Mouse (Mus musculus) midbrain, postnatal 0 days (tissue): ENCODE data around the gene Ppp1cc. TPM values are rescaled to one million over a fixed set of nuclear protein-coding genes. Genes with fewer than 3 reads are reported as not detected.

Experiments used
- ATAC-seq: fragments of 200-750 bp; cut with Nextera tagmentation; 2 replicates; pipeline ENCODE4 v1.8.0; 2017; ENCODE audit warnings: moderate number of reproducible peaks, mild to moderate bottlenecking, moderate TSS enrichment, moderate library complexity; ENCODE audit not compliant: low FRiP score
- DNase-seq: peaks from one replicate; pipeline ENCODE4 v3.0.0-alpha.2; 2015; ENCODE audit warnings: low spot score
- H3K27ac ChIP-seq: fragments of 300-500 bp; sonication (generic); 2 replicates; pipeline ENCODE4 v1.5.1; 2014; ENCODE audit warnings: low read depth, mild to moderate bottlenecking, low read length, mixed read lengths
- H3K27me3 ChIP-seq: fragments of 300-500 bp; sonication (generic); 2 replicates; pipeline ENCODE4 v1.6.1; 2014; ENCODE audit warnings: low read length, control low read depth, mixed read lengths; ENCODE audit not compliant: insufficient read depth
- H3K36me3 ChIP-seq: fragments of 300-500 bp; sonication (generic); 2 replicates; pipeline ENCODE4 v1.6.1; 2014; ENCODE audit warnings: low read length, control low read depth, mixed read lengths; ENCODE audit not compliant: insufficient read depth
- H3K4me1 ChIP-seq: fragments of 300-500 bp; sonication (generic); 2 replicates; pipeline ENCODE4 v1.6.1; 2014; ENCODE audit warnings: mild to moderate bottlenecking, control low read depth, antibody characterized with exemption, low read length, mixed read lengths; ENCODE audit not compliant: insufficient read depth
- H3K4me2 ChIP-seq: fragments of 300-500 bp; sonication (generic); 2 replicates; pipeline ENCODE4 v1.6.1; 2014; ENCODE audit warnings: low read depth, mild to moderate bottlenecking, low read length, mixed read lengths; ENCODE audit not compliant: poor library complexity, severe bottlenecking
- H3K4me3 ChIP-seq: fragments of 300-500 bp; sonication (generic); 2 replicates; pipeline ENCODE4 v1.5.1; 2014; ENCODE audit warnings: low read depth, mild to moderate bottlenecking, low read length, moderate library complexity
- H3K9ac ChIP-seq: fragments of 300-500 bp; sonication (generic); replicated peaks from 2 replicates; pipeline ENCODE4 v1.6.1; 2014; ENCODE audit warnings: mild to moderate bottlenecking, low read length, moderate library complexity, mixed read lengths; ENCODE audit not compliant: poor library complexity, severe bottlenecking
- H3K9me3 ChIP-seq: fragments of 300-500 bp; sonication (generic); 2 replicates; pipeline ENCODE4 v1.6.1; 2016; ENCODE audit warnings: low read length, control low read depth
- CTCF ChIP-seq: IDR thresholded peaks from 2 replicates; pipeline ENCODE4 v1.5.1; 2016; ENCODE audit warnings: antibody characterized with exemption, mild to moderate bottlenecking
- WGBS: fragments of 180-500 bp; shearing (Covaris S2); extraction: QIAGEN DNeasy Blood & Tissue Kit; methylation state at CpG from one replicate; pipeline ENCODE4 v1.1.7; 2014; 5-methylcytosine and 5-hydroxymethylcytosine counted together
- polyA plus RNA-seq: library from polyadenylated mRNA; unstranded; fragments of >200 nt; fragmentation: Nextera tagmentation; extraction: Ambion mirVana; gene quantifications from 2 replicates; pipeline ENCODE4 v1.2.1, GENCODE M21; 2015
- total RNA-seq: library from RNA; depleted of rRNA; stranded (reverse); fragments of >200 nt; gene quantifications from 2 replicates; pipeline ENCODE4 v1.2.3, GENCODE M21; 2014

Ppp1cc gene
- total and polyA plus RNA-seq, 2 experiments from 2014 or later, result 164 to 206 TPM

DNA sequence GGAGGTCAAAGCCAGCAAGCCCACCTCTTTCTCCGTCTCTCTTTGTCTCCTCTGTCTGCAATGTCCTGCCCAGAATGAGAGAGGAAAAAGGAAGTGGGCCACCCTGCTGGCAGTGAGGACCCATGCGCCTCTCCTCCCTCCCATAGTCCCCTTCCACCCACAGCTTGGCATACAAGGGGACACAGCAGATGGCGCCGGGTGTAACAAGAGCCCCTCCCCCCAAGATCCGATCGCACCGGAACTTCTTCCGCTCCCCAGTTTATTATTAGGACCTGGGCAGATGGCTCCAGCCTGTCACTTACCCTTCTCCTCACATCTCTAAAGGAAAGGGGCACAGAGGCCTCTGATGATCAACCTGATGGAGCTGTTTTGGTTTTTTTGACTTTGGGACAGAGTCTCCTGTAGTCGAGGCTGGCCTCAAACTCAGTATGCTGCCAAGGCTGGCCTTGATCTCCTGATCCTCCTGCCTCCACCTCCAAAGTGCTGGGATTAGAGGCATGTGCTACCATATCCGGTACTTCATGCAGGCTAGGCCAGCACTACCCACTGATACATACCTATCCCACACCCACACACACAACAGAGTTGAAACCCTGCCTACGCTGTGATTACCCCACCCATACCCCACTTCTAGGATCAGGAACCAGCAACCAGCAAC, 27.6 kb upstream of the Ppp1cc start:
- Histone ChIP-seq H3K4me2 (no peak overlapping the region), H3K4me1 (no peaks in the 10 kb centered on the region), H3K4me3 (no peak overlapping the region), H3K27ac (no peak overlapping the region), H3K36me3 (no peaks in the 10 kb centered on the region), H3K9me3 (no peaks in the 10 kb centered on the region), H3K27me3 (no peaks in the 10 kb centered on the region; the same call in 1 of the 2 replicates), H3K9ac (no peak overlapping the region)
- no peak for TF ChIP-seq CTCF
- DNase-seq (no peak), ATAC-seq (no peak)
- WGBS, result 86% methylated on average over 11 of the region's 11 CpGs

DNA sequence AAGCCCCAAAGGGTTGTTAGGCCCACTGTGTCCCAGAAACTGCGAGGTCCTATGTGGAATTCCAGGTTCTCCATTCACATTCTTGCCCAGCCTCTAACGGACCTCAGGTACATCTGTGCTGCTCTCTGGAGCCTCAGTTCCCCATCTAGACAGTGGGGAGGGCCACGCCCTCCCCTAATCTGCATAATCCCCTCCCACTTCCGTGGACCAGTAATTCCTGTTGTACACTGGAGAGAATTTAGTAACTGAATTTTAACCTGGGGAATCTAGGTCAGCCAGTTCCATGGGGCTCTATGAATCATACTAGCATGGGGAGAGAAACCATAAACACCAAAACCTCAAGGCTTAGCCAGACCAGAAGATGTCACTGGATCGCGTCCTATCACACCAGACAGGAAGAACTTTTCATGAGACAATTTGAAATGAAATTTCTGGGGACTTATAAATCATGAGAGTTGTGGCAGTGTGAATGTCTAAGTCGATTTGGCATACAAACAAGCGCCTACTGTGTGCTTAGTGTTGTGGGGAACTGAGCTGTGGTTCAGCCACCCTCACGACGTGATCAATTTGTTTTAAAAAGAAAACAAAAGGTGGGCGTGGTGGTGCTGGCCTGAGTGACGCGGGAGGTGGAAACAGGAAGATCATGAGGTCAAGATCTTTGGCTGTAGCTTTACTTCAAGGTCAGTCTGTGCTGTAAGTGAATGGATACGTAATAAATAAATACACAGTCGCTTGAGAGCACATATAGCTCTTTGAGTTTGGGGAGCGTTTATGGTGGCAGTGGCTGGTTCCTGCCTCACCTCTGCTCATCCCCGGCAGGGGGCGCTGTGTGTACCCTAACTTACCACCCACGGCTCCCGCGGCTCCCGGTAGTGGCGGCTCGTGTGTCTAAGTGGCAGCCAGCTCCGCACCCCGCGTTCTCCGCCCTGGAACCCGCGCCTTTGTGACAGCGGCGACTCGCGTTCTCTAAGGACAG, 26.7 kb upstream of the Ppp1cc start:
- ATAC-seq, result no peak
- peak; percentile 82 for TF ChIP-seq CTCF
- WGBS, result 12% methylated on average over 34 of the region's 34 CpGs
- Histone ChIP-seq H3K27me3 (no peaks in the 10 kb centered on the region; the same call in 1 of the 2 replicates), H3K4me2 (peak overlapping the region; percentile 58), H3K36me3 (no peaks in the 10 kb centered on the region), H3K4me3 (peak overlapping the region; percentile 29), H3K9ac (no peak overlapping the region), H3K4me1 (no peaks in the 10 kb centered on the region), H3K9me3 (no peaks in the 10 kb centered on the region), H3K27ac (no peak overlapping the region)
- DNase-seq, result peak; percentile 77

DNA sequence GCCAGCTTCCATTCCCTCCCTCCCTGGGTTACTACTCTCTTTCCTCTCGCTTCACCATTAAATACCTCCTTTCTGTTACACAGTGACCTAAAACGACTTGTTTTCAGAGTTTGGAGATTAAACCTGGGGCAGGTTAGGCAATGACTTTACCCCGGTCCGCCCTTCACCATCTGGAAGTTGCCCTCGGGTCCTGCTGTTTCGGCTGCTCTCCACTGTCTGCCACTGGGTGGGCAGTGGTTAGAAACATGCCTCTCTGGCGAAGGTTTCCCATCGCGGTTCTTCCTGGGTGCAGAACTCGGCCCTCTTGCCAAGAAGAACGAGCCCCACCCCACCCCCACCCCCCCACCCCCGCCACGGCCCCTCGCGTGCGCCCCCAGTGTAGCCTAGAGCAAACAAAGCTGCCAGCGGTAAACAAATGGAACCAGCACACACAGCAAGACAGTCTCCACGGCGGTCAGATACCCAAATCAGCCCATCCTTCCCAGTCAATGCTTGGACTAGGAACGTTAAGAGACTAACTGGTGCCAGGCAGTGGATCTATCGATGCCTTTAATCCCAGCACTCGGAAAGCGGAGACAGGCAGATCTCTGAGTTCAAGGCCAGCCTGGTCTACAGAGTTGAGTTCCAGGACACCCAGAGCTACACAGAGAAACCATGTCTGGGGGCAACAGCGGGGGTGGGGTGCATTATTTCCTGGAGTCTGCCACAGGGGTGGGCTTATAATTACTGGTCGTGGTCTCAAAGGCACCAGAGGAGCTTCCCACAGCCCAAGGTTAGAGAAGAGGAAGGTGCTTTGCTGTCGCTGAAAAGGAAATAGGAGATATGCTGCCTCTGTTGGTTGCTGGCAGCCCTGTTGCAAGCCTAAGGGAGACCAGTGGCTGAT, 25.7 kb upstream of the Ppp1cc start:
- H3K9ac ChIP-seq, result no peak overlapping the region
- ATAC-seq (no peak), DNase-seq (no peak)
- H3K27ac ChIP-seq, result no peak overlapping the region
- no peaks in the 10 kb centered on the region; the same call in 1 of the 2 replicates for H3K27me3 ChIP-seq
- peak overlapping the region; percentile 58 for H3K4me2 ChIP-seq
- H3K36me3 ChIP-seq, result no peaks in the 10 kb centered on the region
- WGBS, result 23% methylated on average over 24 of the region's 26 CpGs
- no peak for TF ChIP-seq CTCF
- H3K4me3 ChIP-seq, result peak overlapping the region; percentile 29
- no peaks in the 10 kb centered on the region for H3K4me1 ChIP-seq
- H3K9me3 ChIP-seq, result no peaks in the 10 kb centered on the region

DNA sequence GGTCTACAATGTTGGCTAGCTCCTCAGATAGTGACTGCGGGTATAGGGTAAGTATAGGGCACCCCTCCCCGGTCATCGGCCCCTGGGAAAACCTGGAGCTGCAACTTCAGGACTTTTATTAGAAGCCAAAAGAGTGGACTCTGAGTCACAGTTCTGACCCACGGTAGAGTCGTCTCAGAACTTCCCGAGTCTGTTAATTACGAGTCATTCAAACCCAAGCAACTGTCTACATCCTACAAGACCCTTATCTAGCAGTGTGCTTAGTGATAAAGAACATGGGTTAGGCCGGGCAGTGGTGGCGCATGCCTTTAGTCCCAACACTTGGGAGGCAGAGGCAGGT, 25.1 kb upstream of the Ppp1cc start:
- Histone ChIP-seq H3K4me3 (no peak overlapping the region), H3K4me2 (no peak overlapping the region), H3K27ac (no peak overlapping the region), H3K27me3 (no peaks in the 10 kb centered on the region; the same call in 1 of the 2 replicates), H3K9me3 (no peaks in the 10 kb centered on the region), H3K9ac (no peak overlapping the region), H3K36me3 (no peaks in the 10 kb centered on the region), H3K4me1 (no peaks in the 10 kb centered on the region)
- WGBS, result 93% methylated on average over 9 of the region's 9 CpGs
- DNase-seq (no peak), ATAC-seq (no peak)
- TF ChIP-seq CTCF, result no peak

DNA sequence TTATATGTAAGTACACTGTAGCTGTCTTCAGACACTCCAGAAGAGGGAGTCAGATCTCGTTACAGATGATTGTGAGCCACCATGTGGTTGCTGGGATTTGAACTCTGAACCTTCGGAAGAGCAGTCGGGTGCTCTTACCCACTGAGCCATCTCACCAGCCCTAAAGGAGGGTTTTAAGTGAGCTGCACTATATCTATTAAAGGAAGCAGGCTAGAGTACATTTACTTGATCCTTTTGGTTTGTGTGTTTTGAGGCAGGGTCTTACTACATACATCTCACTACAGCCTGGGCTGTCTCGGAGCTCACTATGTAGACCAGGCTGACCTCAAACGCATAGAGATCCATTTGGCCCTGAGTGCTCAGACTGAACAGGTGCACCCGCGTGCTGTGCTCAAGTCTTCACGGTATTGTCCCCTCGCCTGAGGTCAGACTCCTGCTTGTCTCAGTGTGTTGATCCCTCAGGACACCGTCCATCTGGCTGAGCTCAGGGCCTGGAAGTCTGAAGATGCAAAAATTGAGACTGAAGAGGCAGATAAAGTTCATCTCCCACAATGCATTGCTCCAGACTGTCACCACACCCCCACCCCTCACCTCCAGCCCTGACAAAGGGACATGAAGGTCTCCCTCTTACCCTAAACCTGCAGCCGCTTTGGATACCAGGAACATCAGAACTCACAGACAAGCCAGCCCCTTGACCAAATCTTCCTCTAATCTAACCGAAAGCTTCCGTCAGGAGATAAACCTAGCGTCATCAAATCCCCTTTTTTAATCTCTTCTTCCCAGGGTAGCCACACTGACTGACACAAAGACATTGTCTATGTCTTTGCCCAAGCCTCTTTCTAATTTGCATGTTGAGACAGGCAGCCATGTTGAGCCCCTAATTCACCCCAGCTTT, 23.4 kb upstream of the Ppp1cc start:
- H3K4me1 ChIP-seq, result no peaks in the 10 kb centered on the region
- no peak overlapping the region for H3K4me2 ChIP-seq
- DNase-seq, result no peak
- H3K27ac ChIP-seq, result no peak overlapping the region
- no peak for TF ChIP-seq CTCF
- ATAC-seq, result no peak
- H3K9ac ChIP-seq, result no peak overlapping the region
- no peaks in the 10 kb centered on the region for H3K9me3 ChIP-seq
- no peaks in the 10 kb centered on the region for H3K36me3 ChIP-seq
- H3K27me3 ChIP-seq, result no peaks in the 10 kb centered on the region; the same call in 1 of the 2 replicates
- no peak overlapping the region for H3K4me3 ChIP-seq
- WGBS, result 82% methylated on average over 14 of the region's 14 CpGs
